Mouse (Mus musculus): ENCODE results near the gene Ccdc130.

GRCm38 (mm10) chr8:84208381-84209380 is 61.5 kb downstream of the Ccdc130 start:
- TF ChIP-seq CTCF (IDR thresholded peaks at IDR 0.05; ENCODE audit: control insufficient read depth, insufficient read depth, low read length) (no peak), POLR2A (IDR thresholded peaks at IDR 0.05; ENCODE audit: borderline replicate concordance, control insufficient read depth, low read depth, low read length) (no peak)

All from bone marrow, adult 2 months (tissue).